Mouse (Mus musculus): ENCODE measurements around the gene Crabp1.

- no peak for TF ChIP-seq EP300 (IDR thresholded peaks at IDR 0.05; ENCODE audit: low read depth)
- TF ChIP-seq CTCF (IDR thresholded peaks at IDR 0.05; ENCODE audit: low read depth): no peak
Measured at GRCm38 (mm10) chr9:54722596-54722995, 42.0 kb upstream of the Crabp1 start.
